Mouse (Mus musculus) ES-Bruce4 (cell line): ENCODE measurements around the gene Prss8. TPM values are rescaled to one million over a fixed set of nuclear protein-coding genes. Genes with fewer than 3 reads are reported as not detected.
A peak's percentile ranks its signal among the peaks of the same experiment; 100 is the strongest.

Experiments
- H3K27ac ChIP-seq: 2 replicates; pipeline ENCODE4 v1.5.1; 2012; ENCODE audit warnings: low read length, inconsistent platforms; ENCODE audit not compliant: insufficient read depth
- H3K27me3 ChIP-seq: 2 replicates; pipeline ENCODE4 v1.6.1; 2012; ENCODE audit warnings: mild to moderate bottlenecking, low read length, inconsistent platforms; ENCODE audit not compliant: control insufficient read depth, poor library complexity, insufficient read depth, severe bottlenecking
- H3K36me3 ChIP-seq: 2 replicates; pipeline ENCODE4 v1.6.1; 2012; ENCODE audit warnings: inconsistent platforms, mild to moderate bottlenecking, low read length, moderate library complexity; ENCODE audit not compliant: control insufficient read depth, poor library complexity, insufficient read depth, severe bottlenecking
- H3K4me1 ChIP-seq: one replicate; pipeline ENCODE4 v1.8.1; 2011; ENCODE audit warnings: low read length; ENCODE audit not compliant: control insufficient read depth, insufficient read depth
- H3K4me3 ChIP-seq: 2 replicates; pipeline ENCODE4 v1.5.1; 2011; ENCODE audit warnings: low read depth, mild to moderate bottlenecking, low read length
- H3K9ac ChIP-seq: 2 replicates; pipeline ENCODE4 v1.6.1; 2012; ENCODE audit warnings: low read depth, mild to moderate bottlenecking, inconsistent platforms; ENCODE audit not compliant: poor library complexity, severe bottlenecking
- H3K9me3 ChIP-seq: replicated peaks from 2 replicates; pipeline ENCODE4 v1.6.1; 2012; ENCODE audit warnings: mild to moderate bottlenecking, low read length, inconsistent platforms; ENCODE audit not compliant: control insufficient read depth, poor library complexity, insufficient read depth, severe bottlenecking
- CTCF ChIP-seq: IDR thresholded peaks from one replicate; pipeline ENCODE4 v1.8.1; 2011; ENCODE audit warnings: low read depth, low read length
- EP300 ChIP-seq: IDR thresholded peaks from 2 replicates; pipeline ENCODE4 v1.6.1; 2011; ENCODE audit warnings: low read depth, low read length; ENCODE audit not compliant: insufficient read depth
- POLR2A ChIP-seq: IDR thresholded peaks from one replicate; pipeline ENCODE4 v1.8.1; 2011; ENCODE audit warnings: low read length; ENCODE audit not compliant: insufficient read depth
- polyA plus RNA-seq: library from polyadenylated mRNA; stranded (reverse); fragments of >200 nt; gene quantifications from 2 replicates; pipeline ENCODE4 v1.2.4, GENCODE M21; 2011; ENCODE audit warnings: low read depth; ENCODE audit not compliant: missing spikeins, insufficient read depth, insufficient read length

The Prss8 gene
- polyA plus RNA-seq, 1 experiment: 73.0 TPM

GRCm38 (mm10) chr7:127915293-127915692 is 14.6 kb downstream of the Prss8 start:
- Histone ChIP-seq H3K27ac (no peak overlapping the region), H3K36me3 (peaks cover 22% of the 10 kb centered on the region), H3K9ac (no peak overlapping the region), H3K4me1 (no peaks in the 10 kb centered on the region), H3K27me3 (no peaks in the 10 kb centered on the region), H3K9me3 (no peaks in the 10 kb centered on the region), H3K4me3 (no peak overlapping the region)
- TF ChIP-seq EP300 (no peak), CTCF (no peak), POLR2A (no peak)

DNA sequence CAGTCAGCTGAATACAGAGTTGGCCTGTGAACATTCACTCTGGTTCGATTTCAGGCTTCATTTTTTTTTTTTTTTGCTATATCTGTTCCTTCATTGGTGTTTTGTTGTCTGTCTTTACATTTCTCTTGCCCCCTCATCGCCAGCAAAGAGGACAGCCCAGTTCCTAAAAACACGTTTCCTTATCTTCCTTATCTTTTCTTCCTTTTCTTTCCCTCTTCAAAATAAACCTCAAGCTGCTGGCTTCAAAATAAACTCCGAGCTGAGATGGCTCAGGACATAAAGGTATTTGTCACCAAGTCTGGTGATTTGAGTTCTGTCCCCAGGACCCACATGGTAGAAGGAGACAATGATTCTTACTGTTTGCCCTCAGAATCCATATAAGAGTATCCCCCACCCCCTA is 17.0 kb downstream of the Prss8 start:
- Histone ChIP-seq H3K27me3 (no peaks in the 10 kb centered on the region), H3K36me3 (peaks cover 35% of the 10 kb centered on the region), H3K9me3 (no peaks in the 10 kb centered on the region), H3K9ac (peak overlapping the region; percentile 83), H3K4me3 (peak overlapping the region; percentile 45), H3K27ac (peak overlapping the region; percentile 89), H3K4me1 (no peaks in the 10 kb centered on the region)
- no peak for TF ChIP-seq POLR2A
- TF ChIP-seq CTCF: no peak
- TF ChIP-seq EP300: no peak

- Histone ChIP-seq H3K4me1 (no peaks in the 10 kb centered on the region), H3K4me3 (peak within 1 kb of the TSS; percentile 81), H3K36me3 (peaks cover 41% of the 10 kb centered on the region), H3K27me3 (no peaks in the 10 kb centered on the region), H3K9ac (peak within 1 kb of the TSS; percentile 83), H3K27ac (peak within 1 kb of the TSS; percentile 89), H3K9me3 (no peaks in the 10 kb centered on the region)
- 0 out of 2 replicates have a peak, but pooled peaks have one; percentile 24 for TF ChIP-seq EP300
- peak; percentile 70 for TF ChIP-seq POLR2A
- TF ChIP-seq CTCF: no peak
These were observed 17.6 kb downstream of the Prss8 start, which contains the start of gene Kat8 for GRCm38 (mm10) chr7:127912190-127912871. Gene Kat8, plus strand, starts transcription at chr7:127912516.

- H3K27me3 ChIP-seq: no peaks in the 10 kb centered on the region
- H3K27ac ChIP-seq: no peak overlapping the region
These were observed 21.2 kb downstream of the Prss8 start for GRCm38 (mm10) chr7:127908656-127909055.

GRCm38 (mm10) chr7:127907939-127908338 is 22.0 kb downstream of the Prss8 start:
- Histone ChIP-seq H3K36me3 (peaks cover 35% of the 10 kb centered on the region), H3K9ac (no peak overlapping the region), H3K4me3 (no peak overlapping the region), H3K27me3 (no peaks in the 10 kb centered on the region), H3K27ac (no peak overlapping the region), H3K4me1 (no peaks in the 10 kb centered on the region), H3K9me3 (no peaks in the 10 kb centered on the region)
- TF ChIP-seq EP300 (no peak), CTCF (no peak), POLR2A (no peak)

More at GRCm38 (mm10) chr7:127908656-127909055, 21.2 kb downstream of the Prss8 start:
- TF ChIP-seq POLR2A (no peak), EP300 (no peak), CTCF (no peak)
- peaks cover 35% of the 10 kb centered on the region for H3K36me3 ChIP-seq
- H3K9ac ChIP-seq: no peak overlapping the region
- H3K4me1 ChIP-seq: no peaks in the 10 kb centered on the region
- no peak overlapping the region for H3K4me3 ChIP-seq
- no peaks in the 10 kb centered on the region for H3K9me3 ChIP-seq

GRCm38 (mm10) chr7:127903971-127904796 is 25.7 kb downstream of the Prss8 start, which contains the start of gene Bckdk:
Gene Bckdk, plus strand, starts transcription at chr7:127904082.
- Histone ChIP-seq H3K4me3 (peak within 1 kb of the TSS; percentile 84), H3K27ac (peak within 1 kb of the TSS; percentile 29), H3K9ac (peak within 1 kb of the TSS; percentile 94), H3K27me3 (no peaks in the 10 kb centered on the region), H3K36me3 (peaks cover 30% of the 10 kb centered on the region), H3K4me1 (no peaks in the 10 kb centered on the region), H3K9me3 (no peaks in the 10 kb centered on the region)
- TF ChIP-seq EP300 (no peak), POLR2A (peak; percentile 43), CTCF (no peak)
